Mouse (Mus musculus) left cerebral cortex, adult 11 months (tissue): ENCODE results near the gene Heatr1.
"Not testable (repeated sequence)": the region's sequence is repeated elsewhere in the genome, so short reads cannot be mapped to it uniquely, and the experiment has no call there.

ENCODE experiments used
- DNase-seq: peaks from one replicate; pipeline ENCODE4 v3.0.0; 2022; ENCODE audit warnings: low spot score

Gene Heatr1

GRCm38 (mm10) chr13:12454686-12455390, 60.0 kb downstream of the Heatr1 start:
- DNase-seq = no peak

GRCm38 (mm10) chr13:12456711-12457110, 61.9 kb downstream of the Heatr1 start:
- DNase-seq = no peak

- peak; percentile 34 for DNase-seq
Observed at GRCm38 (mm10) chr13:12460443-12460842, 65.6 kb downstream of the Heatr1 start.

GRCm38 (mm10) chr13:12460881-12461729, 66.3 kb downstream of the Heatr1 start:
- DNase-seq = peak; percentile 73

- peak; percentile 25 for DNase-seq
Observed at GRCm38 (mm10) chr13:12461730-12462119, 66.9 kb downstream of the Heatr1 start.

GRCm38 (mm10) chr13:12462623-12463022, 67.8 kb downstream of the Heatr1 start:
- DNase-seq = no peak

GRCm38 (mm10) chr13:12464159-12464558, 69.3 kb downstream of the Heatr1 start:
- not testable (repeated sequence) for DNase-seq

- no peak for DNase-seq
Observed at GRCm38 (mm10) chr13:12464844-12465243, 70.0 kb downstream of the Heatr1 start, which contains the start of gene Lgals8. Gene Lgals8, minus strand, starts transcription at chr13:12464944.

- no peak for DNase-seq
Observed at GRCm38 (mm10) chr13:12468488-12468887, 73.7 kb downstream of the Heatr1 start.

GRCm38 (mm10) chr13:12473724-12474378, 79.0 kb downstream of the Heatr1 start:
- DNase-seq = peak; percentile 50

GRCm38 (mm10) chr13:12475239-12475638, 80.4 kb downstream of the Heatr1 start:
- DNase-seq = no peak

- DNase-seq = no peak
Observed at GRCm38 (mm10) chr13:12476886-12477285, 82.1 kb downstream of the Heatr1 start.

- no peak for DNase-seq
Observed at GRCm38 (mm10) chr13:12478301-12478700, 83.5 kb downstream of the Heatr1 start.

GRCm38 (mm10) chr13:12479802-12480201, 85.0 kb downstream of the Heatr1 start:
- no peak for DNase-seq

GRCm38 (mm10) chr13:12485197-12485596, 90.4 kb downstream of the Heatr1 start:
- no peak for DNase-seq

GRCm38 (mm10) chr13:12485640-12486039, 90.8 kb downstream of the Heatr1 start:
- DNase-seq = no peak
